Mouse (Mus musculus) liver, embryonic 14.5 days (tissue): ENCODE data around the gene Plaur. TPM values are rescaled to one million over a fixed set of nuclear protein-coding genes. Genes with fewer than 3 reads are reported as not detected.

ENCODE experiments used
- ATAC-seq: fragments of 200-750 bp; cut with Nextera tagmentation; 2 replicates; pipeline ENCODE4 v1.8.0; 2017; ENCODE audit warnings: moderate number of reproducible peaks, mild to moderate bottlenecking, moderate library complexity; ENCODE audit not compliant: insufficient read depth
- DNase-seq, 3 experiments: peaks; one replicate each; pipeline ENCODE4 v3.0.0-alpha.2; 2012 to 2013; ENCODE audit warnings: low read depth in 3 of 3, low spot score in 3 of 3
- H3K27ac ChIP-seq: fragments of 300-500 bp; sonication (generic); 2 replicates; pipeline ENCODE4 v1.5.1; 2014; ENCODE audit warnings: moderate library complexity, mild to moderate bottlenecking, control low read depth, inconsistent platforms
- H3K27me3 ChIP-seq: fragments of 300-500 bp; sonication (generic); 2 replicates; pipeline ENCODE4 v1.6.1; 2014; ENCODE audit warnings: mild to moderate bottlenecking, low read length, moderate library complexity; ENCODE audit not compliant: control insufficient read depth, insufficient read depth
- H3K36me3 ChIP-seq: fragments of 300-500 bp; sonication (generic); replicated peaks from 2 replicates; pipeline ENCODE4 v1.6.1; 2014; ENCODE audit warnings: low read depth; ENCODE audit not compliant: control insufficient read depth, insufficient read depth
- H3K4me1 ChIP-seq, 2 experiments: fragments of 200-500 bp in 1 of 2; fragments of 300-500 bp in 1 of 2; sonication (generic) in 1 of 2; replicated peaks; 2 replicates each; pipeline ENCODE4 v1.6.1; 2012 to 2014; ENCODE audit warnings: antibody characterized with exemption in 1 of 2, inconsistent platforms in 1 of 2, low read length in 1 of 2; ENCODE audit not compliant: control insufficient read depth in 2 of 2, insufficient read depth in 2 of 2
- H3K4me2 ChIP-seq: fragments of 300-500 bp; sonication (generic); 2 replicates; pipeline ENCODE4 v1.6.1; 2014; ENCODE audit warnings: low read depth, mild to moderate bottlenecking, control low read depth, moderate library complexity
- H3K4me3 ChIP-seq, 2 experiments: fragments of 200-500 bp in 1 of 2; fragments of 300-500 bp in 1 of 2; sonication (generic) in 1 of 2; 2 replicates each; pipeline ENCODE4 v1.5.1; 2012 to 2014; ENCODE audit warnings: low read depth in 2 of 2, low read length in 2 of 2, mild to moderate bottlenecking in 2 of 2, control low read depth in 1 of 2, inconsistent platforms in 1 of 2, moderate library complexity in 1 of 2; ENCODE audit not compliant: insufficient read depth in 1 of 2
- H3K9ac ChIP-seq: fragments of 300-500 bp; sonication (generic); replicated peaks from 2 replicates; pipeline ENCODE4 v1.6.1; 2014; ENCODE audit warnings: mild to moderate bottlenecking, control low read depth, moderate library complexity
- H3K9me3 ChIP-seq: fragments of 300-500 bp; sonication (generic); 2 replicates; pipeline ENCODE4 v1.6.1; 2016; ENCODE audit warnings: low read length, mixed read lengths; ENCODE audit not compliant: control insufficient read depth
- CTCF ChIP-seq: IDR thresholded peaks from 2 replicates; pipeline ENCODE4 v1.5.1; 2016; ENCODE audit warnings: antibody characterized with exemption, low read depth, control low read depth
- EP300 ChIP-seq: IDR thresholded peaks from 2 replicates; pipeline ENCODE4 v1.6.1; 2016; ENCODE audit warnings: antibody characterized with exemption, low read depth
- WGBS: fragments of 180-500 bp; shearing (Covaris S2); extraction: QIAGEN DNeasy Blood & Tissue Kit; methylation state at CpG from one replicate; pipeline ENCODE4 v1.1.7; 2014; ENCODE audit not compliant: insufficient replicate concordance; 5-methylcytosine and 5-hydroxymethylcytosine counted together
- polyA plus RNA-seq, 2 experiments: library from polyadenylated mRNA; depleted of rRNA in 1 of 2; stranded (reverse) in 1 of 2; unstranded in 1 of 2; fragments of >200 nt; fragmentation: Nextera tagmentation in 1 of 2; extraction: Ambion mirVana in 1 of 2; gene quantifications; 2 replicates each; pipeline versions ENCODE4 v1.2.1 to v1.2.3; 2012 to 2014

Gene Plaur
- polyA plus RNA-seq, 2 experiments: 2.1 to 3.5 TPM

- no peak for ATAC-seq
- Histone ChIP-seq H3K4me2 (peak overlapping the region; percentile 22), H3K4me3 (no peak overlapping the region), H3K4me1 (peaks cover 0 to 10% of the 10 kb centered on the region in 2 experiments; a peak in 3 of 4 replicates), H3K9ac (no peak overlapping the region), H3K9me3 (no peaks in the 10 kb centered on the region), H3K27ac (no peak overlapping the region), H3K27me3 (peaks cover 36% of the 10 kb centered on the region), H3K36me3 (no peaks in the 10 kb centered on the region)
- no peak for TF ChIP-seq EP300
- no peak for TF ChIP-seq CTCF
- WGBS: 10% methylated on average over 10 of the region's 10 CpGs
- DNase-seq: no peak
Observed at GRCm38 (mm10) chr7:24504004-24504403, 41.7 kb downstream of the Plaur start.

GRCm38 (mm10) chr7:24504868-24505267, 42.6 kb downstream of the Plaur start:
- Histone ChIP-seq H3K9me3 (no peaks in the 10 kb centered on the region), H3K4me2 (no peak overlapping the region), H3K27ac (no peak overlapping the region), H3K4me1 (peaks cover 0 to 10% of the 10 kb centered on the region in 2 experiments; a peak in 3 of 4 replicates), H3K27me3 (peaks cover 28% of the 10 kb centered on the region), H3K36me3 (no peaks in the 10 kb centered on the region), H3K9ac (no peak overlapping the region), H3K4me3 (no peak overlapping the region)
- no peak for DNase-seq
- WGBS: 21% methylated on average over 4 of the region's 4 CpGs
- no peak for ATAC-seq
- TF ChIP-seq EP300 (no peak), CTCF (no peak)

DNA sequence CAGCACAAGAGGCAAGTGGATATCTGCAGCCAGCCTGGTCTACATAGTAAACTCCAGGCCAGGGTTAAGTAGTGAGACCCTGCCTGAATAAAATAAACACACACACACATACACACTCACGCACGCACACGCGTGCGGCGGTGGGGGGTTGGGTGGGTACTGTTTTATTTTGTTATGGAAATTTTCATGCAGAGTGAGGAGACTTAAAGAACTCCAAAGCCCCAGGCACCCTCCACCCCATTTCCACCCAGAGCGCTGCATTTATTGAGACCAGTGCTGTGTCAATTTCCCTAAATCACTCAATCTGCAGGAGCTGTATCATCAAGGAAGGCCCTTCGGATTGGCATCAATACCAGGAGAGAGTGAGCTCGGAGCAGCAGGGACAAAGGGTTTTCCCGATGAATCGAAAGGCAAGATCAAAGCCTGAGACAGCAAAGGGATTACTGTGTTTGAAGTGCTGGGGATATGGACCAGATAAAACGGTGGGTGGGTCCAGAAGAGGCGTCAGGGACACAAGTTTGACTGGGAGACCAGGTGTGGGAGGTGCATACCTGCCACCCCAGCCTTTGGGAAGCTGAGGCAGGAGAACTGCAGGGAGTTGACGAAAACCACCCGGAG, 43.3 kb downstream of the Plaur start:
- WGBS: 49% methylated on average over 15 of the region's 15 CpGs
- peaks cover 0 to 10% of the 10 kb centered on the region in 2 experiments; a peak in 3 of 4 replicates for H3K4me1 ChIP-seq
- H3K27ac ChIP-seq: no peak overlapping the region
- DNase-seq (no peak), ATAC-seq (no peak)
- H3K27me3 ChIP-seq: peaks cover 21% of the 10 kb centered on the region
- no peak overlapping the region for H3K4me3 ChIP-seq
- no peak for TF ChIP-seq CTCF
- no peak for TF ChIP-seq EP300
- H3K9ac ChIP-seq: no peak overlapping the region
- no peaks in the 10 kb centered on the region for H3K36me3 ChIP-seq
- no peaks in the 10 kb centered on the region for H3K9me3 ChIP-seq
- no peak overlapping the region for H3K4me2 ChIP-seq

DNA sequence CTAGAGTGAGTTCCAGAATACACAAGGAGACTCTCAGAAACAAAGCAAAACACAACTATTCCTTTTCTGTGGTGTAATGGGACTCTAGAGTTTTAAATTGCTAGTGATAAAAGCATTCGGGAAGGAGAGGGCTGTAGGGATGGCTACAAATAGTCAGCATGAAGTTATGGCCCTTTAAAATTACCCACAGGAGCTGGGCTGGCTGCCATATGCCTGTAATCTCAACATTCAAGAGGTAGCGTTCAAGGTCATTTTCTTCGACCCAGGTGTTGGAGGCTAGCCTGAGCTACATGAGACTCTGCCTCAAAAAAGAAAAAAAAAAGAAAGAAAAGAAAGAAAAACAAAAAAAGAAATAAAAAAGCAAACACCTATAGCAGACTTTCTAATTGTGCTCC, 43.8 kb downstream of the Plaur start:
- H3K27ac ChIP-seq: no peak overlapping the region
- 39% methylated on average over 3 of the region's 3 CpGs for WGBS
- DNase-seq: no peak
- H3K9ac ChIP-seq: no peak overlapping the region
- H3K4me2 ChIP-seq: peak overlapping the region; percentile 93
- H3K4me3 ChIP-seq: peak overlapping the region in 1 of 2 experiments; percentile 66; a peak in 1 of 4 replicates
- peaks cover 0 to 10% of the 10 kb centered on the region in 2 experiments; a peak in 3 of 4 replicates for H3K4me1 ChIP-seq
- H3K27me3 ChIP-seq: peaks cover 16% of the 10 kb centered on the region
- no peak for TF ChIP-seq CTCF
- TF ChIP-seq EP300: no peak
- H3K9me3 ChIP-seq: no peaks in the 10 kb centered on the region
- no peaks in the 10 kb centered on the region for H3K36me3 ChIP-seq
- no peak for ATAC-seq

- Histone ChIP-seq H3K4me3 (peak overlapping the region; percentile 66 to 81), H3K9me3 (no peaks in the 10 kb centered on the region), H3K4me2 (peak overlapping the region; percentile 93), H3K9ac (peak overlapping the region; percentile 75), H3K27ac (no peak overlapping the region), H3K36me3 (no peaks in the 10 kb centered on the region), H3K4me1 (peaks cover 0 to 10% of the 10 kb centered on the region in 2 experiments; a peak in 3 of 4 replicates), H3K27me3 (peaks cover 14% of the 10 kb centered on the region)
- WGBS: 3% methylated on average over 12 of the region's 12 CpGs
- DNase-seq: no peak
- no peak for ATAC-seq
- TF ChIP-seq CTCF: no peak
- TF ChIP-seq EP300: no peak
Observed at GRCm38 (mm10) chr7:24506476-24506837, 44.2 kb downstream of the Plaur start.
